Mouse (Mus musculus): ENCODE data around the gene Tmem192. TPM values are rescaled to one million over a fixed set of nuclear protein-coding genes. Genes with fewer than 3 reads are reported as not detected.

Gene Tmem192
- polyA plus RNA-seq, 1 experiment = 40.0 TPM

DNA sequence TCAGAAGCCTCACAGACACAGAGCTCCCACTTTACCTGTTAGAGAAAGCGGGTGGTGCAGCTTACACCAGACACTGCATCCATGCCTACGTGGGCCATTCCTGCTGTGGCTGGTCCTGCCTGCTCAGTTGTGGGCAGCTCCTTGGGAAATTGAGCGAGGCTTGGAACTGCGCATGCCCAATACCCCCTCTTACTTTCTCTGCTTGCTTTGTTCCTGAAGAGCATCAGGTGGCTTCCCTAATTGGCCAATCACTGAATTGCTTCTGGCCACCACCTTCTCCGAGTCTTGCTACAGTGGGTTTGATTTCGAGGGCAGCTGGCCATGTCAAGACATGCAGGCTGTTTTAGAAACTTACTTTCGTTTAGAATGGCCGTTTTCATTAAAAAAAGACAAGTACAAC is 71.4 kb downstream of the Tmem192 start, which contains the start of the genes Trim61 and Trim60:
Gene Trim61, minus strand, starts transcription at position 101 of the 400 bp plus-strand sequence.
Gene Trim60, minus strand, starts transcription at position 162 of the 400 bp plus-strand sequence.
- TF ChIP-seq CTCF (IDR thresholded peaks at IDR 0.05; ENCODE audit: extremely low read depth, insufficient read depth, insufficient read length, insufficient replicate concordance) (no peak), POLR2A (IDR thresholded peaks at IDR 0.05; ENCODE audit: low read depth, low read length) (no peak)
- DNase-seq (ENCODE audit: low read depth in 1 of 2, low spot score in 2 of 2) = no peak
- no peaks in the 10 kb centered on the region for H3K4me1 ChIP-seq (ENCODE audit: control insufficient read depth, insufficient read depth, insufficient read length)
- 84% methylated on average over 8 of the region's 8 CpGs for WGBS
- H3K36me3 ChIP-seq (ENCODE audit: control insufficient read depth, insufficient read depth, low read length) = no peaks in the 10 kb centered on the region
- H3K27ac ChIP-seq (ENCODE audit: insufficient read depth, low read length) = no peak within 1 kb of the TSS
- H3K4me3 ChIP-seq (ENCODE audit: extremely low read depth, insufficient read depth, insufficient read length) = no peak within 1 kb of the TSS
- no peaks in the 10 kb centered on the region for H3K27me3 ChIP-seq (ENCODE audit: control insufficient read depth, insufficient read depth, low read length)

Other genes with a start within 250 kb of the Tmem192 start
- gene Msmo1, start 213.4 kb upstream of the Tmem192 start, polyA plus RNA-seq (2012; rRNA removed) = 3.8 and 4.4 TPM in 2 replicates
- gene Klhl2, start 97.2 kb upstream of the Tmem192 start, polyA plus RNA-seq (2012; rRNA removed) = 5.2 and 5.3 TPM in 2 replicates
- gene Trim75, start 40.6 kb downstream of the Tmem192 start, polyA plus RNA-seq (2012; rRNA removed) = not detected in 2 replicates
- not detected in 2 replicates for gene Trim61, start 71.3 kb downstream of the Tmem192 start, polyA plus RNA-seq (2012; rRNA removed)
- not detected in 2 replicates for gene Trim60, start 71.4 kb downstream of the Tmem192 start, polyA plus RNA-seq (2012; rRNA removed)
- gene Apela, start 90.2 kb downstream of the Tmem192 start, polyA plus RNA-seq (2012; rRNA removed) = not detected in 2 replicates
- gene Gm10663, start 127.8 kb downstream of the Tmem192 start, polyA plus RNA-seq (2012; rRNA removed) = not detected in 2 replicates
- not detected in 2 replicates for gene BC030870, start 182.4 kb downstream of the Tmem192 start, polyA plus RNA-seq (2012; rRNA removed)